Mouse (Mus musculus) urinary bladder, postnatal 0 days (tissue): ENCODE measurements around the gene Sprr1b. TPM values are rescaled to one million over a fixed set of nuclear protein-coding genes. Genes with fewer than 3 reads are reported as not detected.

Experiments
- polyA plus RNA-seq: library from polyadenylated mRNA; unstranded; fragments of >200 nt; fragmentation: Nextera tagmentation; extraction: Ambion mirVana; gene quantifications from 2 replicates; pipeline ENCODE4 v1.2.1, GENCODE M21; 2015

Gene Sprr1b
- polyA plus RNA-seq, result not detected in 2 replicates

GRCm38 (mm10) chr3:92438689-92439088 is at the start of gene Sprr1b:
TSS of gene Sprr1b (minus strand) at chr3:92438789.

GRCm38 (mm10) chr3:92485863-92486262 is 47.3 kb upstream of the Sprr1b start, which contains the start of gene Sprr1a:
TSS of gene Sprr1a (minus strand) at chr3:92485895.

GRCm38 (mm10) chr3:92458620-92459019 is 20.0 kb upstream of the Sprr1b start, which contains the start of gene Sprr3:
TSS of gene Sprr3 (minus strand) at chr3:92458720.

GRCm38 (mm10) chr3:92432282-92432681 is 6.3 kb downstream of the Sprr1b start, which contains the start of gene Sprr2k:
TSS of gene Sprr2k (plus strand) at chr3:92432582.

GRCm38 (mm10) chr3:92429323-92429722 is 9.3 kb downstream of the Sprr1b start, which contains the start of gene Gm9774:
TSS of gene Gm9774 (minus strand) at chr3:92429423.

GRCm38 (mm10) chr3:92417782-92418181 is 20.8 kb downstream of the Sprr1b start, which contains the start of gene Sprr2j-ps:
TSS of gene Sprr2j-ps (plus strand) at chr3:92418082.

GRCm38 (mm10) chr3:92407691-92408090 is 30.9 kb downstream of the Sprr1b start, which contains the start of gene Sprr2i:
TSS of gene Sprr2i (plus strand) at chr3:92407991.

Other genes starting within 250 kb of the Sprr1b start
- gene Sprr2a1, start 223.0 kb downstream of the Sprr1b start, polyA plus RNA-seq, result 27.0 and 30.2 TPM in 2 replicates
- 2,040 and 2,230 TPM in 2 replicates for gene Sprr2a2, start 222.9 kb downstream of the Sprr1b start, polyA plus RNA-seq
- 744 and 757 TPM in 2 replicates for gene Sprr2a3, start 153.4 kb downstream of the Sprr1b start, polyA plus RNA-seq
- gene Sprr2b, start 122.2 kb downstream of the Sprr1b start, polyA plus RNA-seq, result 0.29 TPM in 1 of 2 replicates, not detected in the other
- 0.19 TPM in 1 of 2 replicates, not detected in the other for gene Sprr2d, start 99.6 kb downstream of the Sprr1b start, polyA plus RNA-seq
- gene Sprr2e, start 86.6 kb downstream of the Sprr1b start, polyA plus RNA-seq, result not detected in 2 replicates
- 0.65 TPM in 1 of 2 replicates, not detected in the other for gene Sprr2f, start 73.6 kb downstream of the Sprr1b start, polyA plus RNA-seq
- 0.35 and 0.52 TPM in 2 replicates for gene Sprr2h, start 53.1 kb downstream of the Sprr1b start, polyA plus RNA-seq
- gene Sprr2i, start 30.8 kb downstream of the Sprr1b start, polyA plus RNA-seq, result not detected in 2 replicates
- not detected in 2 replicates for gene Sprr2j-ps, start 20.7 kb downstream of the Sprr1b start, polyA plus RNA-seq
- gene Gm9774, start 9.4 kb downstream of the Sprr1b start, polyA plus RNA-seq, result 5.9 and 6.0 TPM in 2 replicates
- gene Sprr2k, start 6.2 kb downstream of the Sprr1b start, polyA plus RNA-seq, result 0.71 TPM in 1 of 2 replicates, not detected in the other
- 0.73 and 0.78 TPM in 2 replicates for gene Sprr3, start 19.9 kb upstream of the Sprr1b start, polyA plus RNA-seq
- 3,851 and 3,973 TPM in 2 replicates for gene Sprr1a, start 47.1 kb upstream of the Sprr1b start, polyA plus RNA-seq
- not detected in 2 replicates for gene Sprr4, start 61.7 kb upstream of the Sprr1b start, polyA plus RNA-seq
- not detected in 2 replicates for gene 2310046K23Rik, start 95.7 kb upstream of the Sprr1b start, polyA plus RNA-seq
- gene Ivl, start 134.9 kb upstream of the Sprr1b start, polyA plus RNA-seq, result 142 and 152 TPM in 2 replicates
- gene Smcp, start 150.2 kb upstream of the Sprr1b start, polyA plus RNA-seq, result not detected in 2 replicates
- 0.31 TPM in 1 of 2 replicates, not detected in the other for gene 2210017I01Rik, start 168.7 kb upstream of the Sprr1b start, polyA plus RNA-seq
- 2.0 and 3.0 TPM in 2 replicates for gene Lce6a, start 182.9 kb upstream of the Sprr1b start, polyA plus RNA-seq
- gene Lce1a1, start 209.5 kb upstream of the Sprr1b start, polyA plus RNA-seq, result 0.19 TPM in 1 of 2 replicates, not detected in the other
- gene Lce1b, start 218.1 kb upstream of the Sprr1b start, polyA plus RNA-seq, result not detected in 2 replicates
- not detected in 2 replicates for gene Lce1a2, start 231.5 kb upstream of the Sprr1b start, polyA plus RNA-seq
- not detected in 2 replicates for gene Lce1c, start 240.5 kb upstream of the Sprr1b start, polyA plus RNA-seq
- not detected in 2 replicates for gene Lce1d, start 248.4 kb upstream of the Sprr1b start, polyA plus RNA-seq